Mouse (Mus musculus) olfactory bulb, adult 2 months (tissue): ENCODE measurements around the gene Ppt2. TPM values are rescaled to one million over a fixed set of nuclear protein-coding genes. Genes with fewer than 3 reads are reported as not detected.

Source experiments
- H3K27ac ChIP-seq: fragments of 200-500 bp; 2 replicates; pipeline ENCODE4 v1.5.1; 2012; ENCODE audit warnings: low read depth, low read length; ENCODE audit not compliant: insufficient read depth
- H3K4me1 ChIP-seq: fragments of 200-500 bp; 2 replicates; pipeline ENCODE4 v1.6.1; 2012; ENCODE audit warnings: low read length; ENCODE audit not compliant: control insufficient read depth, insufficient read depth
- H3K4me3 ChIP-seq: fragments of 200-500 bp; 2 replicates; pipeline ENCODE4 v1.5.1; 2012; ENCODE audit warnings: mild to moderate bottlenecking, low read depth, low read length, moderate library complexity; ENCODE audit not compliant: insufficient read depth
- CTCF ChIP-seq: fragments of 200-500 bp; IDR thresholded peaks from 2 replicates; pipeline ENCODE4 v1.5.1; 2012; ENCODE audit warnings: low read depth, mild to moderate bottlenecking, low read length, moderate library complexity; ENCODE audit not compliant: insufficient read depth
- POLR2A ChIP-seq: fragments of 200-500 bp; IDR thresholded peaks from 2 replicates; pipeline ENCODE4 v1.6.1; 2012; ENCODE audit warnings: mild to moderate bottlenecking, low read depth, low read length, moderate library complexity; ENCODE audit not compliant: insufficient read depth
- WGBS: fragments of 180-500 bp; shearing (Covaris S2); methylation state at CpG from one replicate; pipeline ENCODE4 v1.1.7; 2018; 5-methylcytosine and 5-hydroxymethylcytosine counted together
- polyA plus RNA-seq: library from polyadenylated mRNA; stranded (reverse); fragments of >200 nt; gene quantifications from 2 replicates; pipeline ENCODE4 v1.2.4, GENCODE M21; 2012; ENCODE audit warnings: low replicate concordance; ENCODE audit not compliant: missing spikeins, insufficient read depth, insufficient read length

Ppt2 gene
- polyA plus RNA-seq, 1 experiment, result not detected

DNA sequence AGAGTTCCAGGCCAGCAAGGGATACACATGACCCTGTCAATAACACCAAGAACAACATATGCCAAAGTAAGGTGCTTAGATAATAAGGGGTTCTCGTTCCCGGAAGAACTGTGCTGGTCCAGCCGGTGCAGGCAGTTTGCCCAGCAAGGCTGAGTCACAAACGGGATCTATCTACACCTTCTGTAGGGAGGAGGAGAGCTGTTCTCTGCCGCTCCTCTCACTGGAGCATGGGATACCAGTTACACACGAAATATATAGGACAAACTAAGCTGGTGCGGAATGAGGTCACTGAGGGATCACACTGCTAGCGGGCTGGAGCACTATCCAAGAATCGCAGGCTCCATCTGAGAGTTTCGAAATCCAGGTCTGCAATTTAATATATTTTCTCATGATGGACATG lies 15.6 kb upstream of the Ppt2 start:
- peaks cover 32% of the 10 kb centered on the region for H3K4me1 ChIP-seq
- H3K27ac ChIP-seq, result no peak overlapping the region
- H3K4me3 ChIP-seq, result no peak overlapping the region
- WGBS, result 83% methylated on average over 10 of the region's 10 CpGs
- TF ChIP-seq POLR2A (no peak), CTCF (no peak)

DNA sequence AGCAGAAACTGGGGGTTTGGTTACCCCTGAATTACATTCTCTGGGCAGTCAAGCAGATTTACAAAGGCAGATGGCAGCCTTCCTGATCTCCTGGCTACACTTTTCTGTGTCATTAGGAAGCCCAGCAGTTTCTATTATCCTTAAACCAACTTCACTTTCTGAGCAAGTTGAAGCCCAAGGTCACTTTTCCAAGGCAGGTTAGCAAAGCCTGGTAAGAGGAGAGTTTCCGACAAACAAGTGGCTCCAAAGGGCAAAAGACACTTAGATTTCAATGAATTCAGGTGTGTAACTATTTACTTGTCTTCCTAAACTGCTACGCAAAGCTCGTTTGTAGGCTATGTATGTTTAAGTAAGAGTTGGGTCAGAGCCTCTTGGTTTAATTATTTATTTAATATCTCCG lies 15.1 kb upstream of the Ppt2 start:
- Histone ChIP-seq H3K27ac (no peak overlapping the region), H3K4me3 (no peak overlapping the region), H3K4me1 (peaks cover 29% of the 10 kb centered on the region)
- WGBS, result 92% methylated on average over 4 of the region's 4 CpGs
- TF ChIP-seq POLR2A, result no peak
- TF ChIP-seq CTCF, result no peak

- H3K4me3 ChIP-seq, result no peak overlapping the region
- H3K27ac ChIP-seq, result no peak overlapping the region
- H3K4me1 ChIP-seq, result peaks cover 22% of the 10 kb centered on the region
- WGBS, result 57% methylated on average over 3 of the region's 3 CpGs
- TF ChIP-seq CTCF (no peak), POLR2A (no peak)
Measured at GRCm38 (mm10) chr17:34641945-34642344, 13.6 kb upstream of the Ppt2 start.

DNA sequence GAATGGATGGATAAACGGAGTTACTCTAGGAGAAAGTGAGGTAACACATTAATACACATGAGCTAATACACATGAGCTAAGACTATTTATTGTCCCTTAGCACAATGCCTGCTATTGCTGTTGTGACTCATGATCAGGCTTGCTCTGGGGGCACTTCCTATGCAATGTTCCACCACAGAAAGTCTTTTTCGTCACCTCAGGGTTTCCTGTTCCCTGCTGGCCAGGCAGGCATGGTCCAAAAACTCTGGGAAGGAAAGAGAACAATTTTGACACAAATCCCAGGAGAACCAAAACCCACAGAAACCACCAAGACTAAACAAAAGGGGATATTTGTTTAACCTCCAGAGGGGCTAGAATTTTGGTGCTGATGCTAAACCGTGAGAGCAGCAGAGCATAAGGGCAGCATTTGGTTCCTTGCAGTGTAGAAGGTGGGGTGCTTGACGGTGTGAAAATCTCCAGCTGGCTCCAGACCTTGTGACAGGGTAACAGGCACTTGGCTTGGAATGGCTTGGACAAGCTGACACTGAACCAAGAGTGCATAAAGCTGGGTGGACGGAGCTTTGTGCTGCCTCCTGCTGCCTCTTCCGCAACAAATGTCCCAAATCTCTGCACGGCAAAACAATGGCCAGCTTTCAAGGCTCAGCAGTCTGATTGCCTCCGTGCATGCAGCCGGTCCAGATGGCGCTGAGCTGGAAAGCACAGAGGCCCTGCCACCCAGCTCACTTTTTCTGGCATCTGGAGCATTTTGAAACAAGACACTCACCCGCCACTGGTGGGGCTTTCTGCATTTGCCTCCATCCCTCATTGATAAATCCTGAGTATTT lies 12.7 kb upstream of the Ppt2 start:
- Histone ChIP-seq H3K4me1 (peaks cover 16% of the 10 kb centered on the region), H3K4me3 (no peak overlapping the region), H3K27ac (peak overlapping the region; percentile 45)
- WGBS, result 16% methylated on average over 11 of the region's 11 CpGs
- no peak for TF ChIP-seq POLR2A
- TF ChIP-seq CTCF, result no peak

GRCm38 (mm10) chr17:34639461-34640255 lies 11.3 kb upstream of the Ppt2 start:
- WGBS, result 83% methylated on average over 7 of the region's 7 CpGs
- H3K4me1 ChIP-seq, result peaks cover 7% of the 10 kb centered on the region
- H3K27ac ChIP-seq, result no peak overlapping the region

DNA sequence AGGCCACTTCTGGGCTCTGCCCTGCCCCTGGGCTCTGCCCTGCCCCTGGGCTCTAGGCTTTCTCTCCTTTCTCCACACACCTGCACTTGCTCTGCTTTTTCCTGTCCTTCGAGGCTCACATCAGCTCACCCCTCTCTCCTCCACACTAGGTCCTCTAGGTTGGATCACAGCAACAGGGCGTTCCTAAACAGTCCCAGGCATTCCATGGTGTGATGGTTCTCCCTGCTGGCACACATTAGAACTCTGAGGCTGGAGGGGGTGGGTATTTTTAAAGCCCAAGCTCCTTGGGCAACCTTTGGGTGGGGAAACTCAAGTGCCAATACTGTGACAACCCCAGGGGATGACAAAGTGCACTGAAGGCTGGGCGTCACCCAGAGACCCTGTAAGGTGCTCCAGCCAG lies 9.1 kb upstream of the Ppt2 start:
- no peak overlapping the region for H3K27ac ChIP-seq
- WGBS, result 62% methylated on average over 3 of the region's 3 CpGs
- no peak overlapping the region for H3K4me3 ChIP-seq
- TF ChIP-seq POLR2A, result no peak
- peaks cover 14% of the 10 kb centered on the region for H3K4me1 ChIP-seq

More at GRCm38 (mm10) chr17:34639461-34640255, 11.3 kb upstream of the Ppt2 start:
- H3K4me3 ChIP-seq, result no peak overlapping the region
- no peak for TF ChIP-seq POLR2A
- TF ChIP-seq CTCF, result no peak

DNA sequence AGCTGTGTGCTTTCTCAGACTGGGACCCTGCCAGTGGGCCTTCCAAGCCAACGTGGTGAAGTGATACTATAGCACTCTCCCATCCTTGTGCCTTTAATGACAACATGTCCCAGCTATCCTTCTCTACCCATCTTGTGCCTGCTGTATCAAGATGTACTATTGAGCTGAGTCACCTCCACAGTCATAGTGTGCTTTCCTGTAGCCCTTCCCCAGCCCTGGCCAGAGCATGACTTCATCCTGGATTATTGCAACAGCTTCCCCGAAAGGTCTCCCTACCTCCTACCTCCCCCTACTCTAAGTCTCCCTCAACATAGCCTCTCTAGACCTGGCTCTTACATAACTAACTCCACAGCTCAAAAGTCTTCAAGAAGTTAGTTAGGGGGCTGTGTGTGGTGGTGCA lies 7.4 kb upstream of the Ppt2 start:
- WGBS, result 79% methylated on average over 2 of the region's 2 CpGs
- TF ChIP-seq CTCF (no peak), POLR2A (no peak)
- H3K27ac ChIP-seq, result no peak overlapping the region
- H3K4me3 ChIP-seq, result no peak overlapping the region
- peaks cover 23% of the 10 kb centered on the region for H3K4me1 ChIP-seq

GRCm38 (mm10) chr17:34632261-34632691 lies 4.0 kb upstream of the Ppt2 start:
- WGBS, result 2% methylated on average over 26 of the region's 26 CpGs
- TF ChIP-seq POLR2A (peak; percentile 62), CTCF (no peak)
- Histone ChIP-seq H3K27ac (peak overlapping the region; percentile 52), H3K4me3 (peak overlapping the region; percentile 89), H3K4me1 (peaks cover 30% of the 10 kb centered on the region)

GRCm38 (mm10) chr17:34631647-34632046 lies 3.3 kb upstream of the Ppt2 start:
- Histone ChIP-seq H3K4me1 (peaks cover 31% of the 10 kb centered on the region), H3K4me3 (peak overlapping the region; percentile 89), H3K27ac (peak overlapping the region; percentile 62)
- TF ChIP-seq POLR2A (no peak), CTCF (no peak)
- 13% methylated on average over 12 of the region's 12 CpGs for WGBS
